Mouse (Mus musculus) midbrain, embryonic 15.5 days (tissue): Measurements from ENCODE around the gene Gm10382. TPM values are rescaled to one million over a fixed set of nuclear protein-coding genes. Genes with fewer than 3 reads are reported as not detected.
A peak's percentile ranks its signal among the peaks of the same experiment; 100 is the strongest.

Source experiments
- ATAC-seq: fragments of 200-750 bp; cut with Nextera tagmentation; replicated peaks from 2 replicates; pipeline ENCODE4 v1.8.0; 2017; ENCODE audit warnings: moderate TSS enrichment
- H3K27ac ChIP-seq: fragments of 300-500 bp; sonication (generic); 2 replicates; pipeline ENCODE4 v1.5.1; 2015; ENCODE audit warnings: mild to moderate bottlenecking, inconsistent platforms
- H3K27me3 ChIP-seq: fragments of 300-500 bp; sonication (generic); replicated peaks from 2 replicates; pipeline ENCODE4 v1.6.1; 2015; ENCODE audit warnings: inconsistent platforms
- H3K36me3 ChIP-seq: fragments of 300-500 bp; sonication (generic); replicated peaks from 2 replicates; pipeline ENCODE4 v1.6.1; 2015; ENCODE audit warnings: inconsistent platforms
- H3K4me1 ChIP-seq: fragments of 300-500 bp; sonication (generic); 2 replicates; pipeline ENCODE4 v1.6.1; 2015; ENCODE audit warnings: inconsistent platforms
- H3K4me2 ChIP-seq: fragments of 300-500 bp; sonication (generic); 2 replicates; pipeline ENCODE4 v1.6.1; 2015; ENCODE audit warnings: inconsistent platforms, mild to moderate bottlenecking, moderate library complexity
- H3K4me3 ChIP-seq: fragments of 300-500 bp; sonication (generic); 2 replicates; pipeline ENCODE4 v1.5.1; 2015; ENCODE audit warnings: mild to moderate bottlenecking, inconsistent platforms
- H3K9ac ChIP-seq: fragments of 300-500 bp; sonication (generic); 2 replicates; pipeline ENCODE4 v1.6.1; 2015; ENCODE audit warnings: mild to moderate bottlenecking, inconsistent platforms
- H3K9me3 ChIP-seq: fragments of 300-500 bp; sonication (generic); 2 replicates; pipeline ENCODE4 v1.6.1; 2016; ENCODE audit warnings: inconsistent platforms
- WGBS: fragments of 180-500 bp; shearing (Covaris S2); methylation state at CpG from one replicate; pipeline ENCODE4 v1.1.7; 2015; ENCODE audit warnings: mixed read lengths; 5-methylcytosine and 5-hydroxymethylcytosine counted together
- polyA plus RNA-seq: library from polyadenylated mRNA; unstranded; fragments of >200 nt; fragmentation: Nextera tagmentation; extraction: Ambion mirVana; gene quantifications from 2 replicates; pipeline ENCODE4 v1.2.1, GENCODE M21; 2015

Gene Gm10382
- polyA plus RNA-seq, 1 experiment from 2014 or later = 0.86 TPM

DNA sequence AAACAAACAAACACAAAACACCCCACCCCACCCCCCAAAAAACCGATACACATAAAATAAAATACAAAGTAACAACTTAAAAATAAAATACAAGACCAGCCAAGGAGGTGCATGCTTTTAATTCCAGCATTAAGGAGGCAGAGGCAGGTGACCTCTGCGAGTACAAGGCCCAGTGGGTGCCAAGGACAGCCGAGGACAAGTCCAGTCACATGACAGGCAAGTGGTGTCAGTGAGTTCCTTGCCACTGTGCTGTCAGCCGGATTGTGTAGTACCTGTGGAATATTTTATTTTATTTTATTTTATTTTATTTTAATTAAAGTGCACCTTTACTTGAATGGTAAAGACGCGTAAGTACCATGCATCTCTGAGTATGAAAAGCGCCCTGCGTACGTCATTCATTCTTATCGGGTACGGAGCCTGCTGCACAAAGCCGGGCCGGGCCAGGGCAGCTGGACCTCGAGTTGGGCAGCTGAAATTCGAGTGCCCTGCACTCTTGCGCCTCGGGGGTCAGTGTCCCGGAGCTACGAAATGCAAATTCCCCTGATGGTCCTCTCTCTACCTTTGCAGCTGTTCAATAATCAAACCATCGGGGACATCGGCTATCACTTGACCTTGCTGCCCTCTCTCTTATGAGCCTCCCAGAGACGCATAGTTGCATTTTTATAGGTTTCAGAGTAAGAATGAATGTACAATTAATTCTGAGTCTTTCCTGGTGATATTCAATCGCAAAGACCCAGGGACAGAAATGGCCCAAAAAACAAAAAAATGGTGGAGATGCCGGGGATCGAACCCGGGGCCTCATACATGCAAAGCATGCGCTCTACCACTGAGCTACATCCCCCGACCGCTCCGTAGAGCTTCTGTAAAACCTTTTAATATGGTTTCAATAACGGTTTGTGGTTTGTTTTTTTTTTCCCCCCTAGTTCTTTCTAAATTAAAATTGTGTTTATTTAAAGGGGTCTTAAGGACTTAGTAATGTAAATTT is 14.7 kb downstream of the Gm10382 start:
- H3K4me1 ChIP-seq = peaks cover 16% of the 10 kb centered on the region
- H3K9ac ChIP-seq = peak overlapping the region; percentile 19; the same call in 1 of the 2 replicates
- H3K4me2 ChIP-seq = peak overlapping the region; percentile 48
- 12% methylated on average over 31 of the region's 31 CpGs for WGBS
- 0 out of 2 replicates have a peak, but pooled peaks have one; percentile 25 for ATAC-seq
- H3K27ac ChIP-seq = peak overlapping the region; percentile 71
- H3K36me3 ChIP-seq = no peaks in the 10 kb centered on the region
- H3K9me3 ChIP-seq = no peaks in the 10 kb centered on the region
- no peaks in the 10 kb centered on the region for H3K27me3 ChIP-seq
- H3K4me3 ChIP-seq = peak overlapping the region; percentile 33

GRCm38 (mm10) chr5:125404536-125404902 is 15.4 kb downstream of the Gm10382 start:
- no peak for ATAC-seq
- Histone ChIP-seq H3K9ac (peak overlapping the region; percentile 65), H3K4me3 (peak overlapping the region; percentile 53), H3K4me2 (peak overlapping the region; percentile 68), H3K36me3 (no peaks in the 10 kb centered on the region), H3K27ac (peak overlapping the region; percentile 91), H3K4me1 (peaks cover 16% of the 10 kb centered on the region), H3K27me3 (no peaks in the 10 kb centered on the region), H3K9me3 (no peaks in the 10 kb centered on the region)
- WGBS = under 1% methylated on average over 7 of the region's 7 CpGs

DNA sequence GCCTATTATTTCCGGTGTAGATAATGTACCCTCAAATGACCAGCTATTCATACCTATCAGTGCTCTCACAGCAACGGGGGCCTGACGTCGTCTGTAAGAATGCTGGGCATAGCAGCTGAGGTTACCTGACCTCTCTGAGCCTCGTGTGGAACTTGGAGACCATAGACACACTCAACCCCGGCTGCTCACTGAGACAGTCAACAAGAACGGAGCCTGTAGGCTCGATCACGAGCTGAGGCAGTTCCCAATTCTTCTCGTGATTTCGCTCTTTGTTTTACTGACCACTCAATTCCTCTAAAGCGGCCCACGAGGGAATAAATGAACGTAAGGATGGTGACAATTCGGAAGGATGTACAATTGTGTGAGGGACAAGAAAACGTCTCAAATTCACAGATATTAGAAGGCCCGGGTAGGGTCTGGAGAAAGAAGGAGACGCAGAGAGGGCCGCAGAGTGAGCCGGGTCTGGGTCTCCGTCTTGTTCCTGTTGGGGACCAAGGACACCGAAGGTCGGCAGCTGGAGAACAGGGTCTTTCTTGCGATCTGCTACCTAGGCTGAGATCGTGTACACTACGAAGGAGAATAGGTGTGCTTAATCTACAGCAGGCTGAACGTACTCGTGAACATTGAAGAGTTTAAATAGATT is 15.9 kb downstream of the Gm10382 start:
- no peaks in the 10 kb centered on the region for H3K9me3 ChIP-seq
- WGBS = under 1% methylated on average over 28 of the region's 28 CpGs
- H3K4me3 ChIP-seq = peak overlapping the region; percentile 53
- H3K36me3 ChIP-seq = no peaks in the 10 kb centered on the region
- H3K9ac ChIP-seq = peak overlapping the region; percentile 65
- peaks cover 19% of the 10 kb centered on the region for H3K4me1 ChIP-seq
- ATAC-seq = peak; percentile 28; the same call in 1 of the 2 replicates
- peak overlapping the region; percentile 68 for H3K4me2 ChIP-seq
- H3K27ac ChIP-seq = peak overlapping the region; percentile 91
- H3K27me3 ChIP-seq = no peaks in the 10 kb centered on the region

DNA sequence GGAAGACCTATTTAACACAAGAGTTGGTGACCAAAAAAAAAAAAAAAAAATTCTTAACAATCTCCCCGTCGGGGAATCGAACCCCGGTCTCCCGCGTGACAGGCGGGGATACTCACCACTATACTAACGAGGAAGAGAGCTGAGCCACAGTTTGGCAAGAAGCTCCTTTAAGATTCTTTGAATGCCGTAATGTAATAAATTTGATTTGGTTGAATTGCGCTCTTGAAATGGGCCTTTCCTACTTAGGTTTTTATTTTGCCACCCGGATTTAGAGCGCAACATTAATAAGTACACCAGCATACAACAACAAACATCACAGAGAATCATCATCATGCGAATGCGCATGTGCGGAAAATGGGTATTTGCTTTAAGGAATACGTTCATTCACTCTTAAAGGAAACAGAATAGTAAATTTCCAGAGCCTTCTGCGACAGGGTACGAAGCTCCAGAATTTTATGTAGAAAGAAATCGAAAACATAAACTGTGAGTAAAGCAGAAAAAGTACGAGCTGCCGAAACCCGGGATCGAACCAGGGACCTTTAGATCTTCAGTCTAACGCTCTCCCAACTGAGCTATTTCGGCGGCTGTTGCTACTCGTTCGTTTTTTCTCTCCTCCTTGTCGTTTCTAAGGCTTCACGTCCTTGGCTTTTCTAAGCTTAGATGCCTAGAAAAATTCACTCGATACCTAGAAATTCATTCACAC is 16.6 kb downstream of the Gm10382 start:
- no peaks in the 10 kb centered on the region for H3K27me3 ChIP-seq
- ATAC-seq = peak; percentile 62
- no peaks in the 10 kb centered on the region for H3K9me3 ChIP-seq
- no peaks in the 10 kb centered on the region for H3K36me3 ChIP-seq
- H3K4me2 ChIP-seq = peak overlapping the region; percentile 68
- H3K4me1 ChIP-seq = peaks cover 19% of the 10 kb centered on the region
- H3K4me3 ChIP-seq = peak overlapping the region; percentile 53
- peak overlapping the region; percentile 65 for H3K9ac ChIP-seq
- whole genome bisulfite sequencing = under 1% methylated on average over 31 of the region's 31 CpGs
- peak overlapping the region; percentile 91 for H3K27ac ChIP-seq

DNA sequence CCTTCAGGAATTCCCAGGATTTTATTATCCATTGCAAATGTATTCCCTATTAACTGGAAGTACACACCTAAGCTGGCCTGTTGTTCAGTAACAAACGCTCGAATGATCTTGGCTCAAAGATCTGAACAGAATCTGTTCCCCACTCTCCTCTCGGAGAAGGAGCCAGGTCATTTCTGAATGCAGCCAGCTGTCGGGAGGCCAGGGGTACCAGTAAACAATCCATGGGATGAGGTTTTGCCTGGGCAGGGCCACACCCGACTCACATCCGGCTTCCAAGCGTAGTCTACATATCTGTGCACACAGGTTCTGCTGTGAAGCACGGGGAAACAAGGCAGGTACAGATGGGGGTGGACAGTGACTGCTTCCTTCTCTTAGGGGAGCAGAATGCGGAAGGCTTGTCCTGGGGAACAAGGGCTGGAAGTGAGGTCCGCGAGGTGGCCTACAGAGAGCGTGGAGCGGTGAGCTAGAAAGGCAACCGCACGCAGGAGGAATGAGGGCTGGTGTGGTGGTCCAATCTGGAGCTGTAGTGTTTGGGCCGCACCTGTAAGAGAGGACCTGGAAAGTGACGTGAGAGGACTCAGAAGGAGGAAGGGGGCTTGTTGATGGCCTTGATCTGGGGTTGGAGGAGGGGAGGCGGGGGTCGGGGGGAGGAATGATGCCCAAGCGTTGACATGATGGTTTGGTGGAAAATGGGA is 17.3 kb downstream of the Gm10382 start:
- H3K36me3 ChIP-seq = no peaks in the 10 kb centered on the region
- 2% methylated on average over 20 of the region's 20 CpGs for WGBS
- peak; percentile 28 for ATAC-seq
- H3K27me3 ChIP-seq = no peaks in the 10 kb centered on the region
- H3K9ac ChIP-seq = peak overlapping the region; percentile 62
- H3K4me1 ChIP-seq = peaks cover 19% of the 10 kb centered on the region
- H3K9me3 ChIP-seq = no peaks in the 10 kb centered on the region
- H3K27ac ChIP-seq = peak overlapping the region; percentile 91
- H3K4me2 ChIP-seq = peak overlapping the region; percentile 68
- H3K4me3 ChIP-seq = peak overlapping the region; percentile 53

- 59% methylated on average over 13 of the region's 13 CpGs for WGBS
- H3K4me1 ChIP-seq = peaks cover 19% of the 10 kb centered on the region
Measured at GRCm38 (mm10) chr5:125407020-125407830, 18.1 kb downstream of the Gm10382 start.

GRCm38 (mm10) chr5:125407910-125408575 is 18.9 kb downstream of the Gm10382 start:
- Histone ChIP-seq H3K4me3 (no peak overlapping the region), H3K4me2 (no peak overlapping the region), H3K4me1 (peaks cover 19% of the 10 kb centered on the region), H3K9me3 (no peaks in the 10 kb centered on the region), H3K9ac (no peak overlapping the region), H3K27me3 (no peaks in the 10 kb centered on the region), H3K27ac (peak overlapping the region; percentile 91; the same call in 1 of the 2 replicates), H3K36me3 (no peaks in the 10 kb centered on the region)
- 67% methylated on average over 14 of the region's 14 CpGs for WGBS
- ATAC-seq = no peak

More at GRCm38 (mm10) chr5:125407020-125407830, 18.1 kb downstream of the Gm10382 start:
- Histone ChIP-seq H3K27ac (peak overlapping the region; percentile 91), H3K4me2 (peak overlapping the region; percentile 68), H3K9me3 (no peaks in the 10 kb centered on the region), H3K27me3 (no peaks in the 10 kb centered on the region), H3K4me3 (peak overlapping the region; percentile 53), H3K36me3 (no peaks in the 10 kb centered on the region), H3K9ac (peak overlapping the region; percentile 62)
- no peak for ATAC-seq

DNA sequence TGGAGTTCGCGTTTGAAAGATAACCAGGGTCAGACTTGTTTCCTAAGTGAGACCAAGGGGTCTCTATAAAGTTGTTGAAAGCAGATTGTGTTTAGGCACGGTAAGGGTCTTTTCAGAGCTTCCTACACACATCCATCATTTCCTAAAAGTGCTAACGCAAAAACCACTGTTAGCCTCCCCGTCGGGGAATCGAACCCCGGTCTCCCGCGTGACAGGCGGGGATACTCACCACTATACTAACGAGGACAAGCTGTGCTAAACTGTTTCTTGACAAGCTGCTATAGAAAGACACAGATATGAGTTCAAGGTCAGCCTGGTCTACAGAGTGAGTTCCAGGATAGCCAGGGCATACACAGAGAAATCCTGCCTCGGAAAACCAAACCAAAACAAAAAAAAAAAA is 19.7 kb downstream of the Gm10382 start:
- peak overlapping the region; percentile 36 for H3K27ac ChIP-seq
- under 1% methylated on average over 13 of the region's 13 CpGs for WGBS
- H3K9ac ChIP-seq = no peak overlapping the region
- H3K36me3 ChIP-seq = peaks cover 7% of the 10 kb centered on the region; the same call in 1 of the 2 replicates
- no peaks in the 10 kb centered on the region for H3K9me3 ChIP-seq
- H3K4me2 ChIP-seq = peak overlapping the region; percentile 34
- peaks cover 15% of the 10 kb centered on the region for H3K4me1 ChIP-seq
- no peaks in the 10 kb centered on the region for H3K27me3 ChIP-seq
- H3K4me3 ChIP-seq = peak overlapping the region; percentile 21
- ATAC-seq = peak; percentile 37

GRCm38 (mm10) chr5:125409348-125410090 is 20.4 kb downstream of the Gm10382 start:
- Histone ChIP-seq H3K9ac (no peak overlapping the region), H3K27ac (peak overlapping the region; percentile 36; the same call in 1 of the 2 replicates), H3K27me3 (no peaks in the 10 kb centered on the region), H3K36me3 (peaks cover 11% of the 10 kb centered on the region), H3K4me1 (peaks cover 14% of the 10 kb centered on the region), H3K4me3 (peak overlapping the region; percentile 21), H3K9me3 (no peaks in the 10 kb centered on the region), H3K4me2 (peak overlapping the region; percentile 34)
- ATAC-seq = no peak
- WGBS = 10% methylated on average over 20 of the region's 20 CpGs

DNA sequence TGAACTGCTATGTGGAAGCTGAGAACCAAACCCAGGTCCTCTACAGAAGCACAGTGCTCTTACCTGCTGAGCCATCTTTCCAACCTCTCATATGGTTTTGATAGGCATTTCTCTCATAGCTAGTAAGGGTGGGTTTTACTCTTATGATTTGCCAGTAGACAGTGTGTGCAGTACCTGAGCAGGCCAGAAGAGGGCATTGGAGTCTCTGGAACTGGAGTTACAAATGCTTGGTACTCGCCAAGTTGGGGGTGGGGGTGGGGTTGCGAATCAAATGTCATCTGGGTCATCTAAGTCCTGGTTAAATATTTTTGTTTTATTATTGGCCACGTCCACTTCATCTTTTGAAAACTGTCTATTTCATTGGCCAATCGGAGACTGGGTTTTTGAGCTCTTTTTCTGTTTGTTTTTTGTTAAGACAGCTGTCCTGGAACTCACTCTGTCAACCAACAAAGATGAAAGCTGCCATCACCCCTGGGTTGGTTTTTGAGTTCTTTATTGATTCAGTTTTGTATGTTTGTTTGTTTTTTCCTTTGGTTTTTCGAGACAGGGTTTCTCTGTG is 22.9 kb downstream of the Gm10382 start:
- Histone ChIP-seq H3K27me3 (no peaks in the 10 kb centered on the region), H3K36me3 (peaks cover 36% of the 10 kb centered on the region), H3K9me3 (no peaks in the 10 kb centered on the region), H3K27ac (no peak overlapping the region), H3K9ac (no peak overlapping the region), H3K4me1 (peaks cover 9% of the 10 kb centered on the region), H3K4me3 (no peak overlapping the region), H3K4me2 (no peak overlapping the region)
- WGBS = 55% methylated on average over 5 of the region's 5 CpGs
- ATAC-seq = no peak
